In genomic region chr9:7984287-7984686, GRCm38 (mm10) we compare ENCODE assay signal across 27 mouse cellular contexts. TPM values are rescaled to one million over a fixed set of nuclear protein-coding genes. Genes with fewer than 3 reads are reported as not detected.
DNase-seq lines count a peak whose midpoint lies in the region; ATAC-seq lines count a peak whose summit lies in the region.
"Had no signal": no experiment of that assay in that cellular context is flagged by ENCODE, and none has a peak within 500 bp of the region (broad histone marks: within the 10 kb centered on the region; RNA-seq: fewer than 3 reads in every experiment).

No protein-coding gene starts in this region.

- peaks cover 48% of the 10 kb centered on the region for H3K4me1 ChIP-seq in heart, embryonic 10.5 days
- peaks cover 13 to 69% of the 10 kb centered on the region in 2 experiments for H3K4me1 ChIP-seq in heart, embryonic 14.5 days (ENCODE audit: control insufficient read depth in 2 of 2, insufficient read depth in 2 of 2, low read length in 2 of 2)
- H3K4me1 ChIP-seq: forebrain, embryonic 13.5 days; liver, embryonic 15.5 days; megakaryocyte, embryonic 14.5 days; neural tube, embryonic 13.5 days had no signal

- H3K36me3 ChIP-seq in heart, embryonic 10.5 days: peaks cover 32% of the 10 kb centered on the region
- H3K36me3 ChIP-seq in heart, embryonic 14.5 days (ENCODE audit: control insufficient read depth, insufficient read depth, low read length): peaks cover 35% of the 10 kb centered on the region
- H3K36me3 ChIP-seq: liver, embryonic 15.5 days; midbrain, embryonic 12.5 days; neural tube, embryonic 13.5 days had no signal

- ATAC-seq in heart, embryonic 14.5 days (ENCODE audit: insufficient number of reproducible peaks, insufficient read depth, low FRiP score, low read depth): no peak
- ATAC-seq: forebrain, embryonic 13.5 days; Patski had no signal

- peak overlapping the region; percentile 65; the same call in 1 of the 2 replicates for H3K27ac ChIP-seq in heart, embryonic 10.5 days
- peak overlapping the region; percentile 70 to 87 for H3K27ac ChIP-seq in heart, embryonic 14.5 days (replicated peaks in 1 of 2; ENCODE audit: control insufficient read depth in 1 of 2, insufficient read depth in 1 of 2, low read depth in 2 of 2, low read length in 2 of 2)
- H3K27ac ChIP-seq: forebrain, embryonic 13.5 days; hindbrain, embryonic 14.5 days; liver, embryonic 15.5 days; midbrain, embryonic 12.5 days; neural tube, embryonic 13.5 days had no signal

- H3K9me3 ChIP-seq in heart, embryonic 10.5 days: no peaks in the 10 kb centered on the region
- H3K9me3 ChIP-seq in heart, embryonic 14.5 days (ENCODE audit: control insufficient read depth, low read length): no peaks in the 10 kb centered on the region
- H3K9me3 ChIP-seq: forebrain, embryonic 13.5 days; limb, embryonic 12.5 days; liver, embryonic 15.5 days; megakaryocyte, embryonic 14.5 days; midbrain, embryonic 12.5 days; neural tube, embryonic 13.5 days had no signal

- no peaks in the 10 kb centered on the region for H3K27me3 ChIP-seq in heart, embryonic 10.5 days (ENCODE audit: insufficient read depth, poor library complexity, severe bottlenecking)
- H3K27me3 ChIP-seq in heart, embryonic 14.5 days (ENCODE audit: control insufficient read depth, insufficient read depth, low read length): no peaks in the 10 kb centered on the region
- H3K27me3 ChIP-seq: CH12.LX; forebrain, embryonic 13.5 days; limb, embryonic 12.5 days; liver, embryonic 15.5 days; midbrain, embryonic 12.5 days; neural tube, embryonic 13.5 days; Patski had no signal

- H3K4me3 ChIP-seq in heart, embryonic 10.5 days: no peak overlapping the region
- H3K4me3 ChIP-seq in heart, embryonic 14.5 days (ENCODE audit: control insufficient read depth in 1 of 2, insufficient read depth in 1 of 2, low read depth in 1 of 2, low read length in 2 of 2): no peak overlapping the region
- H3K4me3 ChIP-seq: forebrain, embryonic 13.5 days; limb, embryonic 12.5 days; liver, embryonic 15.5 days; megakaryocyte, embryonic 14.5 days; midbrain, embryonic 12.5 days; neural tube, embryonic 13.5 days had no signal

- WGBS in heart, embryonic 10.5 days: 44% methylated on average over 4 of the region's 4 CpGs
- 32% methylated on average over 4 of the region's 4 CpGs for WGBS in heart, embryonic 14.5 days

- intact Hi-C loops in heart, postnatal 14 days (cut with DNase I): no loop called here
- intact Hi-C loops in left cerebral cortex, postnatal 25 days (cut with DNase I): no loop called here

- H3K9ac ChIP-seq in heart, embryonic 14.5 days (ENCODE audit: low read length): peak overlapping the region; percentile 18
- H3K9ac ChIP-seq: forebrain, embryonic 13.5 days; hindbrain, embryonic 14.5 days; limb, embryonic 12.5 days; liver, embryonic 15.5 days; lung, embryonic 14.5 days; midbrain, embryonic 12.5 days; neural tube, embryonic 13.5 days had no signal

- DNase-seq in gastrocnemius, adult 18-20 months (ENCODE audit: low spot score): peak; percentile 26
- no peak for DNase-seq in gastrocnemius, adult 8-10 months (ENCODE audit: low spot score in 2 of 2)
- no peak for DNase-seq in heart, embryonic 10.5 days (ENCODE audit: low spot score)
- DNase-seq in heart, postnatal 14 days: no peak
- no peak for DNase-seq in lung, postnatal 25 days (ENCODE audit: low spot score)
- no peak for DNase-seq in left cerebral cortex, postnatal 25 days (ENCODE audit: low spot score in 2 of 2)
- DNase-seq: adrenal gland, postnatal 14 days; cerebellum, adult 11 months; cerebellum, adult 9-10 months; cerebellum, postnatal 36 days; kidney, adult 11 months; kidney, postnatal 14 days; lung, embryonic 14.5 days; lung, postnatal 36 days; right cerebral cortex, postnatal 4 days; thymus, postnatal 14 days had no signal

- peak overlapping the region; percentile 45 for H3K4me2 ChIP-seq in heart, embryonic 14.5 days (ENCODE audit: low read length)
- H3K4me2 ChIP-seq: forebrain, embryonic 13.5 days; hindbrain, embryonic 14.5 days; limb, embryonic 12.5 days; liver, embryonic 15.5 days; lung, embryonic 14.5 days; midbrain, embryonic 12.5 days; neural tube, embryonic 13.5 days had no signal

RNA-seq across cellular contexts. Expression of gene Yap1, which starts 20.1 kb away (rescaled TPM):
- total RNA-seq in gastrocnemius, adult 18-20 months (2021): 10 to 100 TPM; 36.9 to 40.5 TPM
- total RNA-seq in gastrocnemius, adult 8-10 months (2022): 10 to 100 TPM; 34.6 to 42.5 (median 36.6) TPM
- 29.3 and 41.3 TPM in 2 replicates for polyA plus RNA-seq in heart, embryonic 10.5 days (2016; fragmentation: Nextera tagmentation; extraction: Ambion mirVana)
- 10 to 100 TPM; 60.9 to 63.1 TPM for total RNA-seq in heart, postnatal 14 days (2021)
- polyA plus RNA-seq in heart, embryonic 14.5 days (2014; fragmentation: Nextera tagmentation; extraction: Ambion mirVana): 22.0 and 24.3 TPM in 2 replicates
- 10 to 100 TPM; 17.0 TPM for total RNA-seq in left cerebral cortex, postnatal 25 days (2021)
- total RNA-seq: CH12.LX, MEL had no signal

RNA-seq across cellular contexts. Expression of gene Cfap300, which starts 58.3 kb away (rescaled TPM):
- total RNA-seq in gastrocnemius, adult 18-20 months (2021): under 1 TPM; 0.50 to 0.64 TPM
- total RNA-seq in gastrocnemius, adult 8-10 months (2022): under 1 TPM in 1 of 4 experiments, not detected in 3; 0.39 TPM
- 11.4 and 12.0 TPM in 2 replicates for polyA plus RNA-seq in heart, embryonic 10.5 days (2016; fragmentation: Nextera tagmentation; extraction: Ambion mirVana)
- total RNA-seq in heart, postnatal 14 days (2021): 1 to 10 TPM in 1 of 2 experiments, under 1 TPM in 1; 0.76 to 1.4 TPM
- polyA plus RNA-seq in heart, embryonic 14.5 days (2014; fragmentation: Nextera tagmentation; extraction: Ambion mirVana): 7.0 and 7.6 TPM in 2 replicates
- total RNA-seq in left cerebral cortex, postnatal 25 days (2021): 1 to 10 TPM; 8.4 to 9.9 TPM
- total RNA-seq: MEL had no signal
